Mouse (Mus musculus): Measurements from ENCODE around the gene Ly6c1.
"Not testable (repeated sequence)": the region's sequence is repeated elsewhere in the genome, so short reads cannot be mapped to it uniquely, and the experiment has no call there.

The Ly6c1 gene

DNA sequence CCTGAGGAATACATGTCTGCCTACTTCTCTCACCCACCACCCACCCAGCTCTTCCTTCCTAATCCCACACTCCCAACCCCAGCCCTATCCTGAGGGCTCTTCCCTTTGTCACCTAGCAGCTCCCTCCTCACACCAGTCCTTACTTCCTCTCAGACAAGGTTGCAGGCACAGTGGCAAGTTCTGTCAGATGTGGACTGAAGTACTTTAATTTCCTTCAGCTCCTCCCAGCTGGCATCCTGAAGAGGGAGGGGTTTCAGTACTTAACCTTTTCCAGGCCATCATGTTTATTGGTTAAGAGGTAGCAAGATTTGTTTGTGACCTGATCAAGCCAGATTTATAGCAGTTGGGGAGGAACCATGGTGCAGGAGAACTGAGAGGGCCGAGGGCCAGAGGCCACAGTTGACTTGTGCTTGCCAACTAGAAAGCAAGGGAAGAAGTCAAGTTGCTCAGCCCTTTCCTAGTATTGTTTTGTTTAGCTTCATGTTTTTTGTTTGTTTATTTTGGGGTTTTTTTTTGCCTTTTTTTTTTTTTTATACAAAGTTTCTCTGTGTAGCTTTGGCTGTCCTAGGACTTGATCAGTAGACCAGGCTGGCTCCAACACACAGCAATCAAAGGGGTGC, at the start of gene Ly6c1:
TSS of gene Ly6c1 (minus strand) at position 189 of the 620 bp plus-strand sequence.
- DNase-seq: not testable (repeated sequence)

DNA sequence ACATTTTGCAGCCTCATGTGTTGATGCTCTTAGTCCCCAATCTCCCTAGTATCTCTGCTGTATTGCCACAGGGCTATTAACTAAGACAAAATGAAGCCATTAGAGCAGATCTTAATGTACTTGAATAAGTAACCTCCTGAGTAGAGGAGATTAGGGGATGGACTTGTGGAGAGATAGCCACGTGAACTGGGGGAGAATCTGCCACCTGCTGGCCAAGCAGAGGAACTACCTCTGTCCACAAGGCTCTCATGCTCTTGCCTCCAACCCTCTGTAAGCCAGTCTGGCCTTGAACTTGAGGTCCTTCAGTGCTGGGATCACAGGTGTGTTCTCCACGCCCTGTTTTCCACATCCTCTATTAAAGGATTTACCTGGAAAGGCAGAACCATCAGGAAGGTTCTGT, 39.4 kb upstream of the Ly6c1 start:
- DNase-seq: peak in 1 of 2 experiments; percentile 10

DNA sequence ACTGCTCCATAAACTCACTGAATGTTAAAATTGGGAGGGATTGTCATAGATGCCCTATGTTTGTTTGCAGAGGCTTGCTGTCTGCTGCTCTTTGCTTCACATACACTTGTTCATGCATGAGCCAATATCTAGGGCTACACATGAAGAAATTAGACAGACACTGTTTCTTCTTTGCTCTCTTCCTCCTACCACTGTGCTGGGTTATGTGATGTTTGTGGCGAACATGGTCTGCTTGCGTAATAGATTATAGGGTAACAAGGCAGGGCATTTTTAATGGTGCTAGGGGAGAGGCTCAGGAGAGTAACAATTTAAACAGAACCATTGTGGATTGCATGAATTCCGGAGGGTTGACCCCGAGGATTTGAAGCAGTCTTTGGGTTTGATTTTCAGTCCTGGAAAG, 21.3 kb upstream of the Ly6c1 start:
- no peak for DNase-seq

DNA sequence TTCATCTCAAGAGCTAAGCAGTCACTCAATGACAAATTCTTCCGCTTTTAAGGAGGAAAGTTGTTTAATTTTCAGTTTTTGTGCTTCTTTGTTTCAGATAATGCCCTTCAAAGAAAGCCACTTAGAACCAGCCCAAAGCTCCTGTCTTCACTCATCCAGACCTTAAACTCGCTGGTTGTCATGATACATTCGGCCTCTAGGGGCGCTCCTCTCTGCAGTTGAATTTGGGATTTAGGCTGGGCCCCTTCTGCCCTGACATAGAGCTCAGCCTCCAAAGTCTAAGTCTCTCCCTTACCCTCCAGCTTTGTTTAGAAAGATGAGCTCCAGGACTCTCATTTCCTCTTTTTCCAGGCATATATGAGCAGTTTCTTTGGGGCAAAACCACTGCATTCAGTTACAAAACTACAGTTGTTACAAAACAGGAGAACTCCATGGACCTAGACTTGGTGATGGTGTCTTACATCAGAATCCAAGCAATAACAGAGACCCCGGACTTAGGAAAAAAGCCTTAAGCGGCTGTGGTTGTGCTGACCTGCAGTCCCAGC, 13.5 kb upstream of the Ly6c1 start:
- DNase-seq: peak; percentile 82 to 84

DNA sequence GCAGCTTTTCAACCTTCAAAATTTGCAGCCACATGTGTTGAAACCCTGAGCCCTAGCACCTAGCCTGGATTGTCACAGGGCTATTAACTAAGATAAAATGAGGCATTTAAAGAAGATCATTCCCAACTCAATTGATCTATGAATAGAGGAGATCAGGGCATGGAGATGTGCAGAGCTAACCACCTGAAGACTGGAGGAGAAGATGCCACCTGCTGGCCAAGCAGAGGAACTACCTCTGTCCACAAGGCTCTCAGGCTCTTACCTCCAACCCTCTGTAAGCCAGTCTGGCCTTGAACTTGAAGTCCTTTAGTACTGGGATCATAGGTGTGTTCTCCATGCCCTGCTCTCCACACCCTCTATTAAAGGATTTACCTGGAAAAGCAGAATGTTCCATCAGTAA, 11.9 kb upstream of the Ly6c1 start:
- DNase-seq: peak; percentile 40 to 54

DNA sequence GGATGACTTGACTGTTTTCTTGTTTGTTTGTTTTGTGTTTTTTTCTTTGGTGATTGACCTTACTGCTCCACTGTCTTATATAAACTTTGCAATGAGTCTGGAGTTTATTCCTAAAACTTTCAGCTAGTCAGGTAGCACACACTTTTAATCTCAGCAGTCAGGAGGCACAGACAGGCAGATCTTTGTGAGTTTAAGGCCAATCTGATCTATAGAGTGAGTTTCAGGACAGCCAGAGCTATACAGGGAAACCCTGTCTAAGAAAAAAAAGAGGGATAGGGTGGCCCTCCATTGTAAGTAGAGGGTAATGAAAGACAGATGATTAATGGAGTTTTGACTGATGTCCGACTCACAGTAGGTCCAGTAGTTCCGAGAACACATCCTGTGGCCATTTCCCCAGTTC, 7.4 kb upstream of the Ly6c1 start:
- no peak for DNase-seq

DNA sequence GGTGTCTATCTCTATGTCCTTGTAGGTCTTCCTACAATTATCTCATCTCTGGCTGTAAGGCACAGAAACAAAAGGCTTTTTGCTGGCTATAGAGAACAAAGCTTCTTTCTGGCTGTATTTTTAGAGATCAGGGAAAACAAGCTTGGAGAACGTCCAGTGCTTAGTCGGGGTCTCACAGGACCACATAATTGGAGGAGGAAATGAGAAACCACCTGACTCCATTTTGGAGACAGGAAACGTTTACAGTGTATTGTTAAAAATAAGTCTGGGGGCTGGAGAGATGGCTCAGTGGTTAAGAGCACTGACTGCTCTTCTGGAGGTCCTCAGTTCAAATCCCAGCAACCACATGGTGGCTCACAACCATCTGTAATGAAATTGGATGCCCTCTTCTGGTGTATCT, 6.8 kb upstream of the Ly6c1 start:
- DNase-seq: not testable (repeated sequence)

DNA sequence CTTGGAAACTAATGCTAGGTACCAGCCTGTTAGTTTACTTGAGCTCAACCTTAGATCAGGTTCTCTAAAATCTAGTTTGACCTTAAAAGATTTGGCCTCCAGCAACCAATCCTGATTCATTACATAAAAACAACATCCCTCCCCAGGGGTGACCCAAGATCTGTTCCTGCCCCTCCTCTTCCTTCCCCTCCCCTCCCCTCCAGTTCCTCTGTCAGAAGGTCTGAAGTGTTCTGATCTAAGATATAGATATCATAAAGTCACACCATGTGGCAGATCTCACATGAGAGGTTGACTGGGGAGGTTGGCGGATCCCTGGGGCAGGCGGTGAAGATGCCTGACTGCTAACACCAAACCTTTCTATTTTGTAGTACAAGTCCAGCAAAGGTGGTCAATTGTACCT, 3.8 kb upstream of the Ly6c1 start:
- not testable (repeated sequence) for DNase-seq

DNA sequence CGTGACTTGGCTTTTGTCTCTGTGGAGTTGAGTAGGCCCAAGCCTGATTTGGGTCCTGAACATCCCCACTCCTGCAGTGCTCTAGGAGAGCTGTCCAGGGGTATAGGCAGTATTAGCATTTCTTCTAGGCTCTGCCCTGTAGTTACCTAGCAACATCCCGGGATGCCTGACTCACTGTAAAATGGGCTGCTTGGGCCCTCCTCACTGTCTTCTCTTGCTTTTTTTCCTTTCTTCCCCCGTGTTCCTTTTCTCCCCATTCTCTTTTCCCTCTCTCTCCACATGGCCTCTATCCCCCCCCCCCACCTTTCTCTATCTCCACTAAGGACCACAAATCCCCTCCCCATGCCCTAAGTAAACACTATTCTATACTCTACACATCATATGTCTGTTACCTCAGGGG, 2.5 kb upstream of the Ly6c1 start:
- DNase-seq: not testable (repeated sequence)

DNA sequence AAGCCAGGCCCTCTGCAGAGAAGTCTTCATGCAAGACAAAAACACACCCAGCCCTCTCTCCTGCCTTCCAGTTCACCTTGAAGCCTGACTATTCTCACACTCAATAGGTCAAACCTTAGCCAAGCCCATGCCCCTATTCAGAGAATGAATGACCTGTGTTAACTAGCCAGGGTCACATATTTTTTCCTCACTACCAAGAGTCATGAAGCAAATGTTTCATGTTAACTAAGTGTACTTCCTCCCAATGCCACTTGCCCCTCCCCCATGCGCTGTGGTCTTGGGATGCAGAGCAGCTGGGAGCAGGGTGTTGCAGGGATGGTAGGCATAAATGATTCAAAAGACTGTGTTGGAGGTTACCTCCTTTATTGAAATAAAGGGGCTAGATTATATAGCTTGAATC, 2.0 kb upstream of the Ly6c1 start:
- not testable (repeated sequence) for DNase-seq

DNA sequence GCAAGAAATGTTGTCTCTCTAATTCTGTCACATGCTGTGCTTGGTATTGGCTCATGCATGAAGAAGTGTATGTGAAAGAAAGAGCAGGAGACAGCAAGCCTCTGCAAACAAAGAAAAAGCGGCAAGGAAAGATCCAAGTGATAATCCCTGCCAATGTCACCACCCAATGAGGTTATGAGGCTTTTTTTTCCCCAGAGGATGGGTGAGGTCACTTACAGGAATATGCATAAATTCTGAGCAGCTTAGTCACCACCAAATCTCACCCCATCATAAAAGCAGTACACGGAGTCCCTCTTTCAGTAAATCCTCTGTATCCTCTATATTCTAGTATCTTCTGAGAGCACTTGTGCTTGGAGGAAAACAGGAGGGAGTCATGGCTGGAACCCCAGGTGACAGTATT, 1.2 kb upstream of the Ly6c1 start:
- DNase-seq: not testable (repeated sequence)

DNA sequence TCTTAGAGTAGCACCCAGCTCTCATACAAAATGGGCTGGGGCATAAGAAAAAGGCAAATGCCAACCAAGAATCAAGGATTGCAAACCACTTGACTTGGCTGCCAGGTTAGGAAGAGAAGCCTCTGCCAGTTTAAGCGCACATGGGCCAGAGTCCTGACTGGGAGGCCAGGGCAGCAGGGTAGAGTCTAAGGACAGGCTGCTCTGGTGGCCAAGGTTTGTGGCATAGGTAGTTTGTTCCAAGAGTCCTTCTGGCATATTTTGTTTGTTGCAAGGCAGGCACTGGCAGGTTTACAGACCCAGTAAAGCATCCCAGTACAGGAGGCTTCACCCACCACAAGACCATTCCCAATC, 685 bp downstream of the Ly6c1 start:
- DNase-seq: not testable (repeated sequence)

DNA sequence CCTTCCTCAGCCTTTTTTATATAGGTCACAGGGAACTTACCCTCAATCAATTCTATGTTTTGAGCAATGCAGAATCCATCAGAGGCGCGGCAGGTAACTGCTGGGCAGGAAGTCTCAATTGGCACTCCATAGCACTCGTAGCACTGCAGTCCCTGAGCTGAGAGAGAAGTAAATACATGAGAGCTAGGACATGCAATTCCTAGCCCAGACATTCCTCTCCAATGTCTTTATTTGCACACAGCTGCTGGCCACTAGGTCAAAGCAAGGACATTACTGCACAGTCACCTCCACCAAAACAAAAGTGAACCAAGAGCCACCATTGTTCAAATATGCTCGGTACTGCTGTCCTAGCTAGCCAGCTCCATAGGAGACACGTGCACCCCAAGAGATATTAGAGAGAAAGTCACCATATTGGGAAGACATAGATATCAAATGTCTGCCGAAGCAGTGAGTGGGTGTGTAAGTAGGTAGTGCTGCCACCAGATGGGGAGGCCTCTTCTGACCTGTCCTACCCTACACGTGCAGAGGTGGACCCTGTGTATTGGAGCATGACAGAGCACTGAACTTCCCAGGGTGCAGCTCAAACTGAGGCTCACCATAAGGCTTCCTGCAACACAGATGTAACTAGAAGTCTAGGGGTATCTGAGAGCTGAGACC, 1.2 kb downstream of the Ly6c1 start:
- not testable (repeated sequence) for DNase-seq

DNA sequence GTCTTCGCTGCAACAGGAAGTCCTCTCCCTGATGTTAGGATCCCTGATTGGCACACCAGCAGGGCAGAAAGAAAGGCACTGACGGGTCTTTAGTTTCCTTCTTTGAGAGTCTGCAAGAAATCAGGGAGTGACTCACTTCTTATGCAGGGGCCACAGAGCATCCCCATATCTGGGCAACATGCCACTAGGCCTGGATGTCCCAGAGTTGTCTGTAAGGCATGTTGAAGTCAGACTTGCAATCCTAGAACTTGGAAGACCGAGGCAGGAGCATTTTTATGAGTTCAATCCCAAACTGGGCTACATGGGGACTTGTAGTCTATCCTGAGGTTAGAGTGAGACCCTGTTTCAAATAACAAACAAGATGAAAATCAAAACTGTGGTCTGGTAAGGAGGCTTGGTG, 3.1 kb downstream of the Ly6c1 start:
- not testable (repeated sequence) for DNase-seq

DNA sequence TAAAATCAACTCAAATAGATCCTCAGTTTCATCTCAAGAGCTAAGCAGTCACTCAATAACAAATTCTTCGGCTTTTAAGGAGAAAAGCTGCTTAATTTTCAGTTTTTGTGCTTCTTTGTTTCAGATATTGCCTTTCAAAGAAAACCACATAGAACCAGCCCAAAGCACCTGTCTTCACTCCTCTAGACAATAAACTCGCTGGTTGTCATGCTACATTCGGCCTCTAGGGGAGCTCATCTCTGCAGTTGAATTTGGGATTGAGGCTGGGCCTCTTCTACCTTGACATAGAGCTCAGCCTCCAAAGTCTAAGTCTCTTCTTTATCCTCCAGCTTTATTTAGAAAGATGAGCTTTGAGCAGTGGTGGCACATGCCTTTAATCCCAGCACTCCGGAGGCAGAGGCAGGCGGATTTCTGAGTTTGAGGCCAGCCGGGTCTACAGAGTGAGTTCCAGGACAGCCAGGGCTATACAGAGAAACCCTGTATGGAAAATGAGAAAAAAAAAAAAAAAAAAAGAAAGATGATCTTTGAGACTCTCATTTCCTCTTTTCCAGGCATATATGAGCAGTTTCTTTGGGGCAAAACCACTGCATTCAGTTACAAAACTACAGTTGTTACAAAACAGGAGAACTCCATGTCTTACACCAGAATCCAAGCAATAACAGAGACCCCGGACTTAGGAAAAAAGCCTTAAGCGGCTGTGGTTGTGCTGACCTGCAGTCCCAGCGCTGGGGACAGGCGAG, 27.4 kb downstream of the Ly6c1 start:
- not testable (repeated sequence) for DNase-seq

DNA sequence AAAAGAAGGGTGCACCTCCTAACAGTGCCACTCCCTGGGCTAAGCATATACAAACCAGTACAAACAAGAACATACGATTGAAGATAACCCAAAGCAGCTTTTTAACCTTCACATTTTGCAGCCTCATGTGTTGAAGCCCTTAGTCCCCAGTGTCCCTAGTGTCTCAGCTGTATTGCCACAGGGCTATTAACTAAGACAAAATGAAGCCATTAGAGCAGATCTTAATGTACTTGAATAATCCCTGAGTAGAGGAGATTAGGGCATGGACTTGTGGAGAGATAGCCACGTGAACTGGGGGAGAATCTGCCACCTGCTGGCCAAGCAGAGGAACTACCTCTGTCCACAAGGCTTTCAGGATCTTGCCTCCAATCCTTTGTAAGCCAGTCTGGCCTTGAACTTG, 29.2 kb downstream of the Ly6c1 start:
- DNase-seq: not testable (repeated sequence)

Data from kidney, postnatal 4 days (tissue).